Mouse (Mus musculus) forelimb bud, embryonic 11.5 days (tissue): ENCODE data around the gene Vpreb3.

Source experiments
- DNase-seq: peaks from one replicate; pipeline ENCODE4 v3.0.0-alpha.2; 2012; ENCODE audit warnings: low read depth, low spot score

The Vpreb3 gene

GRCm38 (mm10) chr10:75932081-75932678, 10.7 kb upstream of the Vpreb3 start:
- peak; percentile 52 for DNase-seq

GRCm38 (mm10) chr10:75932891-75933290, 10.0 kb upstream of the Vpreb3 start, which contains the start of gene Chchd10:
Gene Chchd10, plus strand, starts transcription at chr10:75933130.
- DNase-seq = no peak

GRCm38 (mm10) chr10:75934991-75935390, 7.9 kb upstream of the Vpreb3 start:
- no peak for DNase-seq

- peak; percentile 77 for DNase-seq
Measured at GRCm38 (mm10) chr10:75935680-75936541, 6.9 kb upstream of the Vpreb3 start, which contains the start of gene Mmp11. Gene Mmp11, minus strand, starts transcription at chr10:75936496.

GRCm38 (mm10) chr10:75936909-75937667, 5.8 kb upstream of the Vpreb3 start:
- DNase-seq = no peak

- DNase-seq = no peak
Measured at GRCm38 (mm10) chr10:75937851-75938643, 4.8 kb upstream of the Vpreb3 start.

GRCm38 (mm10) chr10:75939481-75940234, 3.2 kb upstream of the Vpreb3 start:
- no peak for DNase-seq

- DNase-seq = no peak
Measured at GRCm38 (mm10) chr10:75940520-75940919, 2.3 kb upstream of the Vpreb3 start, which contains the start of gene Gm867. Gene Gm867, minus strand, starts transcription at chr10:75940672.

- DNase-seq = no peak
Measured at GRCm38 (mm10) chr10:75941042-75941824, 1.6 kb upstream of the Vpreb3 start.

- DNase-seq = no peak
Measured at GRCm38 (mm10) chr10:75944066-75944772, 1.4 kb downstream of the Vpreb3 start.

- no peak for DNase-seq
Measured at GRCm38 (mm10) chr10:75945213-75945612, 2.4 kb downstream of the Vpreb3 start.

GRCm38 (mm10) chr10:75945896-75946295, 3.0 kb downstream of the Vpreb3 start:
- no peak for DNase-seq

- no peak for DNase-seq
Measured at GRCm38 (mm10) chr10:75948079-75948478, 5.2 kb downstream of the Vpreb3 start.

GRCm38 (mm10) chr10:75949053-75950045, 6.5 kb downstream of the Vpreb3 start:
- no peak for DNase-seq

GRCm38 (mm10) chr10:75950791-75951210, 7.9 kb downstream of the Vpreb3 start:
- DNase-seq = no peak

- DNase-seq = peak; percentile 68
Measured at GRCm38 (mm10) chr10:75951424-75952050, 8.7 kb downstream of the Vpreb3 start.

- no peak for DNase-seq
Measured at GRCm38 (mm10) chr10:75954381-75954811, 11.5 kb downstream of the Vpreb3 start, which contains the start of gene Gm5134. Gene Gm5134, plus strand, starts transcription at chr10:75954514.
